Mouse (Mus musculus) cerebellum, adult 2 months (tissue): ENCODE measurements around the gene Tnks1bp1. TPM values are rescaled to one million over a fixed set of nuclear protein-coding genes. Genes with fewer than 3 reads are reported as not detected.

Source experiments
- DNase-seq, 2 experiments: peaks; one replicate each; pipeline ENCODE4 v3.0.0; 2021
- H3K27ac ChIP-seq: fragments of 200-500 bp; 2 replicates; pipeline ENCODE4 v1.5.1; 2012; ENCODE audit warnings: low read length, control low read depth, inconsistent platforms; ENCODE audit not compliant: insufficient read depth
- H3K27me3 ChIP-seq: fragments of 200-500 bp; 2 replicates; pipeline ENCODE4 v1.6.1; 2012; ENCODE audit warnings: inconsistent platforms, mild to moderate bottlenecking, low read length, moderate library complexity; ENCODE audit not compliant: control insufficient read depth, insufficient read depth
- H3K4me1 ChIP-seq: fragments of 200-500 bp; 2 replicates; pipeline ENCODE4 v1.6.1; 2011; ENCODE audit warnings: low read length; ENCODE audit not compliant: control insufficient read depth, insufficient read depth
- H3K4me3 ChIP-seq: fragments of 200-500 bp; replicated peaks from 2 replicates; pipeline ENCODE3; 2011; ENCODE audit warnings: mild to moderate bottlenecking, low read depth, low read length, control low read depth; ENCODE audit not compliant: insufficient read depth
- CTCF ChIP-seq: fragments of 200-500 bp; IDR thresholded peaks from 2 replicates; pipeline ENCODE4 v1.5.1; 2011; ENCODE audit warnings: low read depth, mild to moderate bottlenecking, control low read depth, low read length, moderate library complexity, borderline replicate concordance; ENCODE audit not compliant: insufficient read depth
- POLR2A ChIP-seq: fragments of 200-500 bp; IDR thresholded peaks from 2 replicates; pipeline ENCODE4 v1.6.1; 2011; ENCODE audit warnings: low read length, control low read depth, borderline replicate concordance; ENCODE audit not compliant: insufficient read depth
- WGBS: fragments of 180-500 bp; shearing (Covaris S2); methylation state at CpG from one replicate; pipeline ENCODE4 v1.1.7; 2018; 5-methylcytosine and 5-hydroxymethylcytosine counted together
- polyA plus RNA-seq: library from polyadenylated mRNA; depleted of rRNA; stranded (reverse); fragments of >200 nt; gene quantifications from 2 replicates; pipeline ENCODE4 v1.2.3, GENCODE M21; 2012

Tnks1bp1 gene
- polyA plus RNA-seq, 1 experiment: 39.6 TPM

DNA sequence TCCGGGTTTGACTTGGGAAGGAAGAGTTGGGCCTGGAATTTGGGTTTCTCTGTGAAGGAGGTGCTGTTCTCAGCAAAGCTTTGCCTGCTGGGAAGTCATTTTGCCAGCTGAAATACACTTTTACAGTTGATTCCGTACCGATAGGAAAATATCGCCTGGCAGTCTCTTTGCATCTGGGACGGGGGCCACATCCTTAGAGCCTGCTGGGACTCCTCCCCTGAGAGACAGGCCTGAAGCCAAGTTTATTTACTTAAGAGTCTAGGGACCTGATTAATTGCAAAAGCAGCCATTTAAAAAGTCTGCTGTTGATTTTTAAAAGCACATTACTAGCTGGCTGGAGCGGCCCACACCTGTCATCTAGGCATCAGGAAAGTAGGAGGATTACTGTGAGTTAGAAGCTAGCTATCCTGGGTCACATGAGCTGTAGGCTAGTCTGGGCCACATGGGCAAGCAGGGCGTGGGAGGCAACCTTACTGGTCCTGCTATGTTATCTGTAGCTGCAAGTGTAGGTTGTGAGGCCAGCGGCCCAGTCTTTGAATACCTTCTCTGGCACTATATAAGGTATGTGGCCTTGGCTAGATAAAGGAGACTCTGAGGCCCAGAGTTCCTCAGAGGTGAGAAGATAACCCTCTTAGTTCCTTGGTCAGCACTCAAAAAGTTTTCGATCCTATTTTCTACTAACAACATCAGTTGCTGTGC, 35.8 kb upstream of the Tnks1bp1 start:
- 43% methylated on average over 9 of the region's 9 CpGs for WGBS
- DNase-seq: no peak
- Histone ChIP-seq H3K27ac (no peak overlapping the region), H3K4me1 (no peaks in the 10 kb centered on the region), H3K27me3 (no peaks in the 10 kb centered on the region; the same call in 1 of the 2 replicates), H3K4me3 (no peak overlapping the region)
- TF ChIP-seq CTCF: no peak
- TF ChIP-seq POLR2A: no peak

DNA sequence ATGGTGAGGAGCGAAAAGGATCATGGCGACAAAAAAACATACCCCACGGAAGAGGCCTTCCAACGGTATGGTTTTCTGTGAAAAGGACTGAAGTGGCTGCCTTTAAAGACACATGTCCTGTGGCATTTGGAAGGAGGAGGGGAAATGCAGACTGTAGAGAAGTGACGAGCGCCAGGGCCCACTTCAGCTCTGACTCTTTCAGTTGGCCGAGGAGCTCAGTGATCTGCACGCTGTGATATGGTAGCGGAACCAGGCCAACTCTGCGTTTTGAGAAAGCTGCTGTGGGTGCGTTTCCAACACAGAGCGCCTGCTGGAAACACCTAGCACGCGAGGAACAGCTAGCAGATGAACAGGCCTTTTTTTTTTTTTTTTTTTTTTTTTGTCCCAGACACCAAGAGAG, 35.1 kb upstream of the Tnks1bp1 start:
- TF ChIP-seq CTCF: no peak
- no peak for TF ChIP-seq POLR2A
- 70% methylated on average over 14 of the region's 14 CpGs for WGBS
- H3K4me3 ChIP-seq: no peak overlapping the region
- no peak for DNase-seq
- H3K4me1 ChIP-seq: no peaks in the 10 kb centered on the region
- no peaks in the 10 kb centered on the region; the same call in 1 of the 2 replicates for H3K27me3 ChIP-seq
- no peak overlapping the region for H3K27ac ChIP-seq

DNA sequence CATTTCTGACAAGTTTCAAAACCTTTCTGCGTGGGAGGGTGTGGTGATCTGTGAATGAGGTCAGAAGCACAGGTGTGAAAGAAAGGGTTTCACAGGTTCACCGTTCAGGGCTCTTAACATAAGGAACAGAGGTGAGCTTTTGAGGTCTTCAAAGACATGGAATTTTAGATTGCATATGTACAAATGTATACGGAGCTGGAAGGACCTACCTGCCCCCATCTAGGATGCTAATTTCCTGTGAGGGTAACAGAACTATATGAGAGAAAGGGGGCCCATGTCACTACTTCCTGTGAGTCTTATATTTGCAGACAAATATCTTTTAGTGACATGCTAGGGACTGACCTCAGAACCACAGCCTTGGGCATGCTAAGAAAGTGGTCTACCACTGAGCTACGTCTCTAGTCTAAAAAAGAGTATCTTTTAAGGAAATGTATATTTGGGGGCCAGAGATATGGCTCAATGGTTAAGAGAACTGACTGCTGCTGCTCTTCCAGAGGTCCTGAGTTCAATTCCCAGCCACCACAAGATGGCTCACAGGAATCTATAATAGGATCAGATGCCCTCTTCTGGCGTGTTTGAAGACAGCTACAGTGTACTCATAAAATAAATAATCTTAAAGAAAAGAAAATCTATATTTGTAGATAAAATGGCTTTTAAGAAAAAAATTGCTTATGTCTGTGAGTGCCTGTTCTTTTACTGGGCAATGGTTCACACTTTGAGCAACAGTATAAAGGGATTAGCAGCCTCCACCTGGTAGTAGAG, 33.8 kb upstream of the Tnks1bp1 start:
- TF ChIP-seq POLR2A: no peak
- no peak for TF ChIP-seq CTCF
- WGBS: 85% methylated on average over 5 of the region's 5 CpGs
- H3K27ac ChIP-seq: no peak overlapping the region

DNA sequence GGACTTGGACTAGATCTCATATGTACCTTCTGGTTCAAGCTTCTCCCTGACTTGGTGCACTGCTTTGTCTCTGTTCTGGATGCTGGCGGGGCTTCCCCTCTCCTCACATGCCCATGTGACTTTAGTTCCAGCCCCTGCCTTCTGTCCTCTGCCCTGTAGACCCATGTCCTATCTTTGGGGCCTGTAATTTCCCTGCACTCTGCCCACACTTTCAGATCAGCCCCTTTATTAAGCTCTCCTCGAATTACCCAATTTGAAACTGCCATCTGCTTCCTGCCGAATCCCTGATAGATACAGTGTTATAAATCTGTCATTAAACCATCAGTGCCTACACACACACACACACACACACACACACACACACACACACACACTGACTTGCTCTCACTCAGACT, 33.2 kb upstream of the Tnks1bp1 start:
- Histone ChIP-seq H3K4me1 (no peaks in the 10 kb centered on the region), H3K27ac (no peak overlapping the region), H3K4me3 (no peak overlapping the region), H3K27me3 (no peaks in the 10 kb centered on the region)
- WGBS: 60% methylated on average over 3 of the region's 3 CpGs
- no peak for TF ChIP-seq CTCF
- TF ChIP-seq POLR2A: no peak
- DNase-seq: no peak

More for the DNA sequence above, 33.8 kb upstream of the Tnks1bp1 start:
- Histone ChIP-seq H3K4me1 (no peaks in the 10 kb centered on the region), H3K4me3 (no peak overlapping the region), H3K27me3 (no peaks in the 10 kb centered on the region)
- DNase-seq: no peak

DNA sequence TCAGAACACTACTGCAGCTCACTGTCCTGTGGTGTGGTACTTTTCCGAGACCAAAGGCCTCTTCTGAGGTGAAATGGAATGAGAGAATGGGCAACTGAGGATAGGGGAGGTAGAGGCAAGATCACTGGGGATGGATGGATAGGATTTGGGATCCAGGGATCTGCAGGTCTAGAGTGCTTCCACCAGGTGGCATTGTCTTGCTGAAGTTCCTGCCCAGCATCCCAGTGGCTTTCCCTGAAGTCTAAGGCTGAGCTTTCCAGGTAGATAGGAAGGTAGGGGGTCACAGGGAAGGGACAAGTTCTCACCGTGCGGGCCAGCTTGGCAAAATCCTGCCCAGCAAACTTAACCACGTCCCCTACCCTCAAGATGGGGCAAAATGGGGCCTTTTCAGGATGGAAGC, 25.8 kb upstream of the Tnks1bp1 start:
- DNase-seq: no peak
- TF ChIP-seq POLR2A: no peak
- TF ChIP-seq CTCF: peak; percentile 55; the same call in 1 of the 2 replicates
- Histone ChIP-seq H3K27ac (no peak overlapping the region), H3K27me3 (no peaks in the 10 kb centered on the region), H3K4me3 (no peak overlapping the region), H3K4me1 (no peaks in the 10 kb centered on the region)
- WGBS: 23% methylated on average over 4 of the region's 4 CpGs

DNA sequence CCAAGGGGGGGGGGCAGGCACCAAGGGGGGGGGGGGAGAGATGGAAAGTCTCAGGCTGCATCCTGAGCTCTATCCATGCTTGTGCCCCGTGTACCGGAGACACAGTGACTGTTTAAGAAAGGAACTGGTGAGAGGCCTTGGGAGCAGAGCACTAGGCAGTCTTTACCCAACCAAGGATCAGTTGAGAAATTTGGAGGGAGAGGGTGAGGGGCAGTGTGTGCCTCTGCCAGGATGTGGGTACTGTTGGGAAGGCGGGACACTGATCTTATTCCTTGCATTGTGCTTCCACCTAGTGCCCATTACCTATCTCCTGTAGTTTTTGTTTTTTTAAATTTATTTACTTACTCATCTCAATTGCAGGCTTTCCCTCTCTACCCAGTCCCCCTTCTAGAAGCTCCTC, 21.6 kb upstream of the Tnks1bp1 start:
- TF ChIP-seq POLR2A (no peak), CTCF (no peak)
- Histone ChIP-seq H3K4me3 (no peak overlapping the region), H3K4me1 (no peaks in the 10 kb centered on the region), H3K27me3 (no peaks in the 10 kb centered on the region; the same call in 1 of the 2 replicates), H3K27ac (no peak overlapping the region)
- DNase-seq: no peak
- WGBS: 65% methylated on average over 3 of the region's 3 CpGs

DNA sequence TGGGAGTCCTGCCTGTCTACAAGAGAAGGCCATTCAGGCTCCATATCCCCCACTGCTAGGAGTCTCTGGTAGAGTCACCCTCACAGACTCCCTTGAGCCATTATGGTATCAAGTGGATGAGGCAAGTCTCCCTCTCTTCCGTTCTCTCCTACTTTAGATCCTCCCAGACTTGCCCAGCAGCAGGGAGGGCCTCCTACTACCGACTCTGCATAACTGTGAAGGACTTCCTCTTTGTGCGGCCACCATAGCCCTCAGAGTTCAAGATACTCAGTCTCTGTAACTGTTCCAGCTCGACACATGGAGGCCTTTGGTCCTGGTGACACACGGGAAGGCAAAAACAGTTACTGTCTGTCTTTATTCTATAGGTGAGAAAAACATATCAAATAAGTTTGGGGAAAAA, 20.5 kb upstream of the Tnks1bp1 start:
- no peak for DNase-seq
- H3K27me3 ChIP-seq: no peaks in the 10 kb centered on the region; the same call in 1 of the 2 replicates
- TF ChIP-seq CTCF: no peak
- TF ChIP-seq POLR2A: no peak
- H3K4me3 ChIP-seq: no peak overlapping the region
- no peaks in the 10 kb centered on the region for H3K4me1 ChIP-seq
- no peak overlapping the region for H3K27ac ChIP-seq
- WGBS: 75% methylated on average over 5 of the region's 5 CpGs

DNA sequence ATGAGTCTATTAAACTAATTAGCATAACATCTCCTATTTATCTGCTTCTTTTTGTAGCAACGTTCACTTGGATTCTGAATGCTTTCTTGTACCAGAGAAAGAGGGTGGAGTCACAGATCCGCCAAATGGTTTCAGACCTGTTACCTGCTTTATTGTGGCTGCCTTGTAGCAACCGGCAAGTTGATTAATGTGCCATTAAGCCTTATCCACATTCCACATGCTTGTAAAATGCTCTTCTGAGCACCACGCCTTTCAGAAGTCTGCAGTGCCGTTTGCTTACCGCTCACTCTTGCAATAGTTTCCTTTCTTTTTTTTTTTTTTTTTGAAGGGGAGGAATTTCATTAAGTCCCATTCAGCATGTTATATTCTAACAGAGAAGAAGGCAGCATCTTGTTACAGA, 17.9 kb upstream of the Tnks1bp1 start:
- H3K4me3 ChIP-seq: no peak overlapping the region
- no peak for TF ChIP-seq POLR2A
- TF ChIP-seq CTCF: no peak

More for the DNA sequence above, 17.9 kb upstream of the Tnks1bp1 start:
- Histone ChIP-seq H3K27me3 (no peaks in the 10 kb centered on the region; the same call in 1 of the 2 replicates), H3K4me1 (no peaks in the 10 kb centered on the region), H3K27ac (no peak overlapping the region)
- DNase-seq: no peak
- WGBS: 77% methylated on average over 6 of the region's 6 CpGs
